In genomic region chr2:32127653-32128535, GRCm38 (mm10) we compare ENCODE assay signal across 9 mouse cellular contexts. TPM values are rescaled to one million over a fixed set of nuclear protein-coding genes. Genes with fewer than 3 reads are reported as not detected.
A peak's percentile ranks its signal among the peaks of the same experiment; 100 is the strongest.
DNase-seq lines count a peak whose midpoint lies in the region; ATAC-seq and TF ChIP-seq lines count a peak whose summit lies in the region.
"Had no signal": no experiment of that assay in that cellular context is flagged by ENCODE, and none has a peak within 500 bp of the region (broad histone marks: within the 10 kb centered on the region; RNA-seq: fewer than 3 reads in every experiment).

No protein-coding gene starts in this region.

- ATAC-seq in heart, embryonic 15.5 days (replicated peaks; ENCODE audit: insufficient number of reproducible peaks, insufficient read depth, low FRiP score, low read depth), result peak; percentile 81
- ATAC-seq in liver, postnatal 0 days, result peak; percentile 95

- WGBS in heart, embryonic 15.5 days, result 10% methylated on average over 16 of the region's 16 CpGs
- WGBS in liver, postnatal 0 days (ENCODE audit: insufficient replicate concordance), result 20% methylated on average over 16 of the region's 16 CpGs

- H3K9ac ChIP-seq in heart, embryonic 15.5 days, result 0 out of 2 replicates have a peak overlapping the region, but pooled peaks have one; percentile 3
- peak overlapping the region; percentile 65 for H3K9ac ChIP-seq in liver, postnatal 0 days (replicated peaks)
- H3K9ac ChIP-seq: embryonic facial prominence, embryonic 15.5 days had no signal

- no peaks in the 10 kb centered on the region for H3K27me3 ChIP-seq in heart, embryonic 15.5 days
- H3K27me3 ChIP-seq in liver, postnatal 0 days (ENCODE audit: insufficient read depth, low read length), result no peaks in the 10 kb centered on the region
- H3K27me3 ChIP-seq: embryonic facial prominence, embryonic 15.5 days had no signal

- 0 out of 2 replicates have a peak overlapping the region, but pooled peaks have one; percentile 1 for H3K4me3 ChIP-seq in heart, embryonic 15.5 days
- H3K4me3 ChIP-seq in liver, postnatal 0 days (ENCODE audit: low read depth, low read length), result peak overlapping the region; percentile 26
- H3K4me3 ChIP-seq: embryonic facial prominence, embryonic 15.5 days had no signal

- H3K4me2 ChIP-seq in heart, embryonic 15.5 days, result peak overlapping the region; percentile 40
- H3K4me2 ChIP-seq in liver, postnatal 0 days (ENCODE audit: low read depth, low read length), result peak overlapping the region; percentile 67
- H3K4me2 ChIP-seq: embryonic facial prominence, embryonic 15.5 days had no signal

- peaks cover 54% of the 10 kb centered on the region for H3K4me1 ChIP-seq in heart, embryonic 15.5 days (replicated peaks)
- peaks cover 48% of the 10 kb centered on the region for H3K4me1 ChIP-seq in liver, postnatal 0 days (ENCODE audit: insufficient read depth)

- peak; percentile 99 for TF ChIP-seq EP300 in liver, postnatal 0 days (IDR thresholded peaks at IDR 0.05; ENCODE audit: low read depth)

- no peaks in the 10 kb centered on the region for H3K9me3 ChIP-seq in heart, embryonic 15.5 days (replicated peaks)
- no peaks in the 10 kb centered on the region for H3K9me3 ChIP-seq in liver, postnatal 0 days (ENCODE audit: low read length)
- H3K9me3 ChIP-seq: embryonic facial prominence, embryonic 15.5 days had no signal

- H3K27ac ChIP-seq in heart, embryonic 15.5 days, result peak overlapping the region; percentile 92
- H3K27ac ChIP-seq in liver, postnatal 0 days (ENCODE audit: low read depth), result peak overlapping the region; percentile 98
- H3K27ac ChIP-seq: embryonic facial prominence, embryonic 15.5 days had no signal

- no peak for TF ChIP-seq CTCF in liver, postnatal 0 days (IDR thresholded peaks at IDR 0.05; ENCODE audit: low read depth)

- intact Hi-C loops in left cerebral cortex, postnatal 14 days (cut with DNase I), result loop anchor here (5.0 kb wide), 1 partner anchor 46 kb away; the partner anchor contains the start of gene Fam78a

- no peaks in the 10 kb centered on the region for H3K36me3 ChIP-seq in heart, embryonic 15.5 days
- no peaks in the 10 kb centered on the region for H3K36me3 ChIP-seq in liver, postnatal 0 days (replicated peaks; ENCODE audit: insufficient read depth, low read length)
- H3K36me3 ChIP-seq: embryonic facial prominence, embryonic 15.5 days had no signal

- peak; percentile 54 for DNase-seq in ovary, postnatal 36 days (ENCODE audit: low spot score)
- no peak for DNase-seq in ovary, postnatal 10 days (ENCODE audit: low spot score)
- DNase-seq in liver, postnatal 0 days, result peak; percentile 86
- no peak for DNase-seq in left cerebral cortex, postnatal 14 days (ENCODE audit: low spot score in 2 of 2)
- DNase-seq in urinary bladder, adult 2 months (ENCODE audit: low spot score), result no peak
- DNase-seq in kidney, adult 9 months, result no peak
- DNase-seq: kidney, adult 18-20 months had no signal

RNA-seq across cellular contexts. Expression of gene Prrc2b, which starts 23.0 kb away (rescaled TPM):
- 21.0 and 34.8 TPM in 2 replicates for polyA plus RNA-seq in heart, embryonic 15.5 days (2015; fragmentation: Nextera tagmentation; extraction: Ambion mirVana)
- polyA plus RNA-seq in liver, postnatal 0 days (2015; fragmentation: Nextera tagmentation; extraction: Ambion mirVana), result 7.5 and 8.4 TPM in 2 replicates
- 100 to 1,000 TPM; 244 to 245 TPM for total RNA-seq in left cerebral cortex, postnatal 14 days (2021)
- 34.1 and 53.6 TPM in 2 replicates for polyA plus RNA-seq in urinary bladder, adult 2 months (2012; rRNA removed)

RNA-seq across cellular contexts. Expression of gene Plpp7, which starts 32.6 kb away (rescaled TPM):
- 15.9 and 16.1 TPM in 2 replicates for polyA plus RNA-seq in heart, embryonic 15.5 days (2015; fragmentation: Nextera tagmentation; extraction: Ambion mirVana)
- 1.6 and 1.7 TPM in 2 replicates for polyA plus RNA-seq in liver, postnatal 0 days (2015; fragmentation: Nextera tagmentation; extraction: Ambion mirVana)
- total RNA-seq in left cerebral cortex, postnatal 14 days (2021), result 10 to 100 TPM; 24.5 to 28.5 TPM
- 4.9 and 5.3 TPM in 2 replicates for polyA plus RNA-seq in urinary bladder, adult 2 months (2012; rRNA removed)

RNA-seq across cellular contexts. Expression of gene Fam78a, which starts 43.2 kb away (rescaled TPM):
- 26.7 and 29.1 TPM in 2 replicates for polyA plus RNA-seq in heart, embryonic 15.5 days (2015; fragmentation: Nextera tagmentation; extraction: Ambion mirVana)
- 3.8 and 4.3 TPM in 2 replicates for polyA plus RNA-seq in liver, postnatal 0 days (2015; fragmentation: Nextera tagmentation; extraction: Ambion mirVana)
- total RNA-seq in left cerebral cortex, postnatal 14 days (2021), result 1 to 10 TPM; 3.4 to 4.2 TPM
- 0.48 and 0.74 TPM in 2 replicates for polyA plus RNA-seq in urinary bladder, adult 2 months (2012; rRNA removed)

Comparison
In these comparisons a context has a peak if more than half of its experiments do, and no peak if none do; other contexts are left out.
1. DNase-seq: peak in ovary, postnatal 36 days (single experiment) and liver, postnatal 0 days (single experiment); none in ovary, postnatal 10 days (single experiment), left cerebral cortex, postnatal 14 days (0 of 2), urinary bladder, adult 2 months (single experiment) and kidney, adult 9 months (single experiment).